In the genomic region with DNA sequence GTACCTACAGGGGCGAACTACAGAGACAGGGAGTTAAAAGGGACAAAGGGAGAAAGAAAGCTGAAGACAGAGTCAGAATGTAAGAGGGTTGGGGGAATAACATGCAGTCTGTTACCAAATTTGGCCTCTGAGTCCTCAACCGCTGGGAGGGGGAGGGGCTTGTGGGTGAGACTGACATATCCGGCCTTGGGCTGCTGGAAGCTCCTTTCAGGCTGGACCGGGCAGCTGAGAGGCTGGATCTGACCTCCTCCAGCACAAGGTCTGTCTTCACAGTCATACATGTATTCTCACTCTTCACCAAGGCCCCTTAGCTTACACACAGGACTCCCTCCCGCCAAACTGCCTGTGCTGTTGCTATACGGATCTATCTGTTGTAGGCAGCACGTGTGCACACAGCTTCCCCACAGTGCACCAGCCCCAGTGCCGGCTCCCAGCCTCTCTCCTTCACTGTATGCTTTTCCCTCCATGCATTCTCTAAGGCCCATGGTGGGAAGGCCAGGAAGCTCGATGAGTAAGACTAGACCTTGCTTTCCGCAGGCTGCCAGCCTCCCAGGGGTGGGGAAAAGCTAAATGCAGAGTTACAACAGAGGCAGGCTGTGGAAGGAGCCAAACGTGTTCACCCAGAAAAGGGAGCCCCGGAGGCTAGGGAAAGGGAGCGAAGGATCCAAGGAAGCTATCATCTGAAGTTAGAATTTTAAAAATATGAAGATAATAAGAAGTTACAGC, we compare ENCODE assay signal across 9 mouse cellular contexts. TPM values are rescaled to one million over a fixed set of nuclear protein-coding genes. Genes with fewer than 3 reads are reported as not detected.
DNase-seq lines count a peak whose midpoint lies in the region; ATAC-seq and TF ChIP-seq lines count a peak whose summit lies in the region.
"Had no signal": no experiment of that assay in that cellular context is flagged by ENCODE, and none has a peak within 500 bp of the region (broad histone marks: within the 10 kb centered on the region; RNA-seq: fewer than 3 reads in every experiment).

No protein-coding gene starts in this region.

- whole genome bisulfite sequencing in limb, embryonic 10.5 days: 23% methylated on average over 13 of the region's 13 CpGs
- WGBS in stomach, postnatal 0 days: 12% methylated on average over 13 of the region's 13 CpGs

- intact Hi-C loops in heart, postnatal 36 days (cut with DNase I): no loop called here

- H3K9ac ChIP-seq in stomach, postnatal 0 days (ENCODE audit: low read length): peak overlapping the region; percentile 60

- ATAC-seq in CD4-positive, CD25-positive, alpha-beta regulatory T cell, adult 4 months: peak; percentile 43
- peak; percentile 21; the same call in 1 of the 2 replicates for ATAC-seq in stomach, postnatal 0 days (ENCODE audit: low FRiP score, low TSS enrichment)

- no peak for TF ChIP-seq EP300 in stomach, postnatal 0 days (optimal IDR thresholded peaks at IDR 0.05)

- H3K4me2 ChIP-seq in stomach, postnatal 0 days (replicated peaks; ENCODE audit: low read depth): peak overlapping the region; percentile 60

- peaks cover 46% of the 10 kb centered on the region for H3K36me3 ChIP-seq in limb, embryonic 10.5 days
- H3K36me3 ChIP-seq in stomach, postnatal 0 days (ENCODE audit: control insufficient read depth, insufficient read depth, low read length): peaks cover 20% of the 10 kb centered on the region

- DNase-seq in ZHBTc4 (ENCODE audit: low read depth, low spot score): peak; percentile 77
- DNase-seq in heart, postnatal 36 days: peak; percentile 63 to 65
- peak; percentile 64 for DNase-seq in limb, embryonic 10.5 days (ENCODE audit: low spot score)
- DNase-seq in mesoderm, embryonic 11.5 days (ENCODE audit: low read depth, low spot score): peak; percentile 66
- peak; percentile 60 for DNase-seq in stomach, postnatal 0 days (ENCODE audit: low spot score)
- no peak for DNase-seq in right cerebral cortex, postnatal 4 days

- peak overlapping the region; percentile 95 for H3K27ac ChIP-seq in embryonic fibroblast, embryonic 13.5 days (ENCODE audit: insufficient read depth, low read length)
- peak overlapping the region; percentile 73 for H3K27ac ChIP-seq in limb, embryonic 10.5 days
- peak overlapping the region; percentile 100 for H3K27ac ChIP-seq in stomach, postnatal 0 days (replicated peaks)

- no peak for TF ChIP-seq CTCF in embryonic fibroblast, embryonic 13.5 days (IDR thresholded peaks at IDR 0.05; ENCODE audit: borderline replicate concordance, insufficient read depth, low read length)
- TF ChIP-seq CTCF in stomach, postnatal 0 days (IDR thresholded peaks at IDR 0.05; ENCODE audit: low read depth): no peak

- no peaks in the 10 kb centered on the region for H3K9me3 ChIP-seq in limb, embryonic 10.5 days (replicated peaks)
- no peaks in the 10 kb centered on the region for H3K9me3 ChIP-seq in stomach, postnatal 0 days (ENCODE audit: control insufficient read depth, low read length)

- H3K4me1 ChIP-seq in embryonic fibroblast, embryonic 13.5 days (ENCODE audit: control insufficient read depth, insufficient read depth, low read length): peaks cover 9% of the 10 kb centered on the region; the same call in 1 of the 2 replicates
- H3K4me1 ChIP-seq in limb, embryonic 10.5 days: peaks cover 52% of the 10 kb centered on the region
- H3K4me1 ChIP-seq in stomach, postnatal 0 days (replicated peaks; ENCODE audit: control insufficient read depth, insufficient read depth): peaks cover 16% of the 10 kb centered on the region

- H3K27me3 ChIP-seq in limb, embryonic 10.5 days (ENCODE audit: low read depth, poor library complexity, severe bottlenecking): no peaks in the 10 kb centered on the region
- H3K27me3 ChIP-seq in stomach, postnatal 0 days (ENCODE audit: control insufficient read depth, insufficient read depth, low read length): no peaks in the 10 kb centered on the region

- TF ChIP-seq POLR2A in embryonic fibroblast, embryonic 13.5 days (IDR thresholded peaks at IDR 0.05; ENCODE audit: low read depth, low read length): peak; percentile 92

- H3K4me3 ChIP-seq in embryonic fibroblast, embryonic 13.5 days (ENCODE audit: insufficient read depth, low read length): peak overlapping the region; percentile 28
- peak overlapping the region; percentile 25 for H3K4me3 ChIP-seq in limb, embryonic 10.5 days
- peak overlapping the region; percentile 29 for H3K4me3 ChIP-seq in stomach, postnatal 0 days (ENCODE audit: low read depth, low read length)

RNA-seq across cellular contexts. Expression of gene Creb3, which starts 3.3 kb away (rescaled TPM):
- polyA plus RNA-seq in CD4-positive, CD25-positive, alpha-beta regulatory T cell, adult 4 months (2017; shearing (Covaris generic)): 100 to 1,000 TPM; 114 to 125 TPM
- polyA plus RNA-seq in embryonic fibroblast, embryonic 13.5 days (2011; ENCODE audit: insufficient read length, low read depth, missing spikeins): 72.4 and 89.0 TPM in 2 replicates
- total RNA-seq in heart, postnatal 36 days (2021): 10 to 100 TPM; 40.4 to 47.6 TPM
- 27.3 and 40.5 TPM in 2 replicates for polyA plus RNA-seq in limb, embryonic 10.5 days (2016; fragmentation: Nextera tagmentation; extraction: Ambion mirVana)
- polyA plus RNA-seq in stomach, postnatal 0 days (2015; fragmentation: Nextera tagmentation; extraction: Ambion mirVana): 85.6 and 89.2 TPM in 2 replicates

RNA-seq across cellular contexts. Expression of gene Tln1, which starts 3.7 kb away (rescaled TPM):
- 100 to 1,000 TPM in 1 of 2 experiments, 10 to 100 TPM in 1; 83.5 to 103 TPM for polyA plus RNA-seq in CD4-positive, CD25-positive, alpha-beta regulatory T cell, adult 4 months (2017; shearing (Covaris generic))
- polyA plus RNA-seq in embryonic fibroblast, embryonic 13.5 days (2011; ENCODE audit: insufficient read length, low read depth, missing spikeins): 291 and 380 TPM in 2 replicates
- 100 to 1,000 TPM; 106 to 118 TPM for total RNA-seq in heart, postnatal 36 days (2021)
- 46.8 and 51.1 TPM in 2 replicates for polyA plus RNA-seq in limb, embryonic 10.5 days (2016; fragmentation: Nextera tagmentation; extraction: Ambion mirVana)
- 42.7 and 60.3 TPM in 2 replicates for polyA plus RNA-seq in stomach, postnatal 0 days (2015; fragmentation: Nextera tagmentation; extraction: Ambion mirVana)

RNA-seq across cellular contexts. Expression of gene Rgp1, which starts 19.7 kb away (rescaled TPM):
- 10 to 100 TPM in 1 of 2 experiments, 1 to 10 TPM in 1; 6.7 to 13.0 TPM for polyA plus RNA-seq in CD4-positive, CD25-positive, alpha-beta regulatory T cell, adult 4 months (2017; shearing (Covaris generic))
- polyA plus RNA-seq in embryonic fibroblast, embryonic 13.5 days (2011; ENCODE audit: insufficient read length, low read depth, missing spikeins): 34.6 and 45.4 TPM in 2 replicates
- total RNA-seq in heart, postnatal 36 days (2021): 10 to 100 TPM; 30.7 to 36.1 TPM
- polyA plus RNA-seq in limb, embryonic 10.5 days (2016; fragmentation: Nextera tagmentation; extraction: Ambion mirVana): 22.7 and 30.0 TPM in 2 replicates
- 11.7 and 13.0 TPM in 2 replicates for polyA plus RNA-seq in stomach, postnatal 0 days (2015; fragmentation: Nextera tagmentation; extraction: Ambion mirVana)

RNA-seq across cellular contexts. Expression of gene Gba2, which starts 19.9 kb away (rescaled TPM):
- polyA plus RNA-seq in CD4-positive, CD25-positive, alpha-beta regulatory T cell, adult 4 months (2017; shearing (Covaris generic)): 10 to 100 TPM; 12.1 to 15.5 TPM
- polyA plus RNA-seq in embryonic fibroblast, embryonic 13.5 days (2011; ENCODE audit: insufficient read length, low read depth, missing spikeins): 4.5 and 7.6 TPM in 2 replicates
- 10 to 100 TPM; 14.7 to 15.8 TPM for total RNA-seq in heart, postnatal 36 days (2021)
- polyA plus RNA-seq in limb, embryonic 10.5 days (2016; fragmentation: Nextera tagmentation; extraction: Ambion mirVana): 24.3 and 29.2 TPM in 2 replicates
- 25.0 and 26.1 TPM in 2 replicates for polyA plus RNA-seq in stomach, postnatal 0 days (2015; fragmentation: Nextera tagmentation; extraction: Ambion mirVana)

RNA-seq across cellular contexts. Expression of gene Msmp, which starts 25.5 kb away (rescaled TPM):
- polyA plus RNA-seq in CD4-positive, CD25-positive, alpha-beta regulatory T cell, adult 4 months (2017; shearing (Covaris generic)): not detected
- not detected in 2 replicates for polyA plus RNA-seq in embryonic fibroblast, embryonic 13.5 days (2011; ENCODE audit: insufficient read length, low read depth, missing spikeins)
- under 1 TPM; 0.42 to 0.87 TPM for total RNA-seq in heart, postnatal 36 days (2021)
- polyA plus RNA-seq in limb, embryonic 10.5 days (2016; fragmentation: Nextera tagmentation; extraction: Ambion mirVana): 0.44 TPM in 1 of 2 replicates, not detected in the other
- 0.25 and 0.34 TPM in 2 replicates for polyA plus RNA-seq in stomach, postnatal 0 days (2015; fragmentation: Nextera tagmentation; extraction: Ambion mirVana)
- polyA plus RNA-seq: large intestine, adult 2 months had no signal
